Mouse (Mus musculus) kidney, adult 2 months (tissue): ENCODE results near the gene Ube2e1.

Experiments
- CTCF ChIP-seq: fragments of 200-500 bp; conservative IDR thresholded peaks from 2 replicates; pipeline ENCODE4 v1.5.1; 2011; ENCODE audit warnings: low read depth, mild to moderate bottlenecking, control low read depth, low read length, moderate library complexity, mixed read lengths; ENCODE audit not compliant: insufficient read depth, insufficient read length
- POLR2A ChIP-seq: fragments of 200-500 bp; IDR thresholded peaks from one replicate; pipeline ENCODE4 v1.6.1; 2011; ENCODE audit warnings: low read depth, low read length, control low read depth

- TF ChIP-seq POLR2A (no peak), CTCF (no peak)
Observed at GRCm38 (mm10) chr14:18303262-18303661, 28.4 kb downstream of the Ube2e1 start.
